Mouse (Mus musculus): ENCODE measurements at regions not wholly inside any gene's neighbourhood (a gene's known extent, or its start where the extent isn't known, plus 50 kb on each side); places are given as distances from the start of the nearest gene placed in this dataset.

DNA sequence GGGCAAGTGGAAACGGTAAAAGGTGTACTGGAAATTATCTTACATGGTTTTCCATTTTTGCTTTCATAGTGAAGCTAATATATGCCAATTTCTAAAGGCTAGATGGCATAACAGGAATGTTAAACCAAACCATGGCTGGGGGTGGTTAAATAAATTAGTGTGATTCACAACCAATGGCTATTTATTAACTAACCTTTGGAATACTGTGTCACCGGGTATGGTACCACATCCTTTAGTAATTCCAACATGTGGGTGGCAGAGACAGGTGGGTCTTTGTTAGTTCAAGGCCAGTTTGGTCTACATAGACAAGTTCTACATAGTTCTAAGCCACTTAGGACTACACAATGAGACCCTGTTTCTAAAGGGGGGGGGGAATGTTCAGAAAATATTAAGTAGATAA is 179.8 kb upstream of the Plxnc1 start:
- intact Hi-C loops (cut with DNase I), result no loop called here

DNA sequence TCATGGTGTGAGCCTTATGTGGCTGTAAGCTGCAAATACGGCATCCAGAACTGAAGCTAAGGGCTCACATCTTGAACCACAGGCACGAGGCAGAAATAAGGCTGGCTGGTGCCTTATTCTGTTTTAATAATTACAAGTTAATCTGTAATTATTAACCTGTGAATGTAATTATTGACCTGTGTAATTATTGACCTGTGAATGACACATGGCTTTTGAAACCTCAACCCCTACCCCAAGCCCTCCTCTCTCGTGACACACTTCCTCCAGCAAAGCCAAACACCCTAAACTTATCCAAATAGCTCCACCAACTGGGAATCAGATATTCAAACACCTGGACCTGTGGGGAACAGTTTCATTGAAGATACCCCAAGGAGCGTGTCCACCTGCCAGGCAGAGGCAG is 175.4 kb upstream of the Plxnc1 start:
- intact Hi-C loops (cut with DNase I), result no loop called here

DNA sequence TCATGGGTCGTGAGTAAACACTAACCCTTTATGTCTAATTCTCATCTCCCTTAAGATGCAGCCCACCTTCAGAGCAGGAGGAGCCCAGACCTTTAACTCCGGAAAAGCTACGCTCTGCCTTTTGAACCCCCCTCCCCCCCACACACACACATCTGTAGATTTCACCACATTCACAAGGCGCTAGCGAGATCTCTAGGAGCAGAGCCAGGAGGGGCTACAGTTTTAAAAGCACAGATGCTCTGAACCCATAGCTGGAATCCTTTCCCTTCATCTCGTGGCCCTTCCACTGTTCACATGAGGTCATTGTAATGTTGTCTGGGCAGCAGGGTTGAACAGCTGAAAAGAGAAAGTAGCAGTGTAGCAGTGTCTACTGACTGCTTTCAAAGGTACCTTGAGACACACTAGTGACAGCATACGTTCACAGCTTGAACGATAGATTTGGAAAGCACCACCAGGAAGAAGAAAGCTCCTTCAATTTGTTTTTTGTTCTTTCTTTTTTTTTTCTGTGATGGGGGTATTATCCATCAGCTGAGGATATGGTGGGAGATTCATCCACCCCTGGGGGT is 174.2 kb upstream of the Plxnc1 start:
- intact Hi-C loops (cut with DNase I), result no loop called here

DNA sequence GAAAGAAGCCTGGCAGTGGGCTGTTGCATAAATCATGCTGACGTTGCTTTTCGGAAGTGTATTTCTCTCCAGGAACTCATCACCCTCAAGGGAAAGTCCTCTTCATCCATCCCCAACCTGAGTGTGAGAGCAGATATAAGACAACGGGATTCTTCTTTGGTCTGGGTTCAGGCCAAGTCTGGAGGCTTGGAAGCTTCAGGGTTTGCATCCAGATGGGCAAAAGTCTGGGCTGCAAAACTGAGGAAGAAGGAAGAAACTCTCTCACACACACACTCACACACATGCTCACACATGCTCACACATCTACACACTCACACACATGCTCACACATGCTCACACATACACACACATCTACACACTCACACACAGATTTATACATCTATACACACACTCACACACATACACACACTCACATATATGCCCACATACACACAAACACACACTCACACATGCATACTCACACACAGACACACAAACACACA is 173.1 kb upstream of the Plxnc1 start:
- intact Hi-C loops (cut with DNase I), result no loop called here

DNA sequence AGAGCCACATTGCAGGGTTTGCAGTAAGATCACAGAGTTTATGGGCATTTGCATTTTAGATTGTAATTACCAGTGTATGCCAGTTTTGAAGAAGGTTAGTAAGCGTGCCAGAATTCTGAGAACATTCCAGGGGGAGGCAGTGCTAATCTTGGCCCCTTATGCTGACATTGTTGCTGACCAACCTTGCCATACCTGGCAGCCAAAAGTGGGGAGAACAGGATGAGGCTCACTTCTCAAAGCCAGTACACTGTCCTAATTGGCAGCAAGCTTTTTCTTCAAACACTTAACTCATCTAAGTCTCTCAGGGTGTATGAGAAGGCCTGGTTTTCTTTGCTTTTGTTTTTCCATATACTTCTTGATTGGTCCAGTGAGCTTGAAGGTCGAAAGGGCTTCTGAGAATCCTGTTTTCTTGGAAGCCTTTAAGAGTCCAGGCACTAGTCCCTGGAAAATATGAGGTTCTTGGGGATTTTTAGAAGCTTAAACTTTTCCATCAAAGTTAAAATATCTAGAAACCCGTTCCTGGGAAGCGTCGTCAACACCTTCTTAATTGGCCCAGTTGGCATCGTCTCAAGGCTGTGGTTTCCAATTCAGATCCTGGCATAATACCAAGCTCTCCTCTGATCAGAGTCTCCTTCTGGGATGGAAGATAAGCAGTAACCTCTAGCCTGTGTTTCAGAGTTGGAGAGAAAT is 172.6 kb upstream of the Plxnc1 start:
- intact Hi-C loops (cut with DNase I), result no loop called here

DNA sequence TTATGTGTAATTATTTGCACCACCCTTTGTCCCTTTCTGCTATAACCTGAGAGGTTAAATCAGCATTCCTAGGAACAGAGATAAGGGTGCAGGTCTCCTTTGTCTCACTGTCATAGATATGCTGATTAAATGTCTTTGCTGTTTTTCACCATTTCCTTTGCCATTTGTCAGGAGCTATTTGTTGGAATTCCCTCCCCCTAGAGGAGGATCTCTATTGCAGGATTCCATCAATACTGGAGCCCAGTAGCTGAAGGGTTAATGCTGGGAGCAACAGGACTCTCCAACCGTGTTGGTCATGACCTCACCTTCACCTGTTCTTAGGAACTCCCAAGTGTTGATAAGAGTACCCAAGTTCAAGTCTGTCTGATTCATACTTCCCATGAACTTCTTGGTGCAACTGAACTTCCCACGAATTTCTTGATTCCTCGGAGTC is 172.0 kb upstream of the Plxnc1 start:
- intact Hi-C loops (cut with DNase I), result no loop called here

DNA sequence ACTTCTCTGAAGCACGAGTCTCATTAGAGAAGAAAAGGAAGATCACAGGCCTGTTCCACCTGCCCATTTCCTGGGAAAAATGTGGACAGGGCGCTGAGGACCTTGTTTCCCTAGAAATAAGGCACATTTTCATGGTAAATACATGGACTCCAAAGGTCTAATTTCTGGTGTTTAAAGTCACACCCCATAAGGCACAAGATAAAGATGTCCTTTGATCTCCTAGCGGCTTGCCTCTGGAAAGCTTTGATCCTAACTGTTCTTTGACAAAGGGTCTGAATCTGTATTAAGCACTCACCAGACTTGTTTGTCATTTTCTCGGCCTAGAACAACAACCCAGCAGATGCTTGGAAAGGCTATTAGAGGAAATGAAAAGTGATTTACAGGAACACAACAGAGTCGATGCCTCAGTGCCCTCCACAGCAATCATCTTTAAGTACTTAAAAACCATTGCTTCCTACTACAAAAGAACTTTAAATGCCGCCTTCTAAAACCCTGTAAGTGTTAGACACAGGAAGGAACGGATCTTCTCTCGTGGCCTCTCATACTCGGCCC is 168.3 kb upstream of the Plxnc1 start:
- intact Hi-C loops (cut with DNase I), result no loop called here

DNA sequence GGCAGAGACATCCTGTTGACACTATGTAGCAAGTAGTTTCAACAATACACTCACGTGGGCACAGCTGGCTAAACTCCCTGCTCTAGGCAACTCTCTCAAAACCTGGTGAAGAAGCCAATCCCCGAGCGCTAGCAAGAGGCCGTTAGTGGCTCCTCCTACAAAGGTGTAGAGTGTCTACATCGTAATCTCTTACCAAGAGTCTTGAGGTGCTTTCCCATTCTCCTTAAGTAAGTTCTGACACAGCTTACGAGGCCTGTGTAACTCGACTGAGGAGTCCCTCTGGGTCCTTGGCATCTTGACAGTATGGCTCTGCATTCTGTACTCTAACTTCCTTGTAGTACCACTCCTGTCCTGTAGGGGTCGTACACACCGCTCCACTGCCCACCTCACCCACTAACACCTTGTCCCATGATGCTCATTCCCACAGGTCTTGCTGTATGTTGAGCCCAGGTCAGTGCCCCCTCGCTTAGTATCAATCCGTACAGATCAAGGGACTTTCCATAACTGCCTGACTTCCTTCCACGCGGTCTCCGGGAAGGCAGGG is 167.7 kb upstream of the Plxnc1 start:
- intact Hi-C loops (cut with DNase I), result no loop called here

DNA sequence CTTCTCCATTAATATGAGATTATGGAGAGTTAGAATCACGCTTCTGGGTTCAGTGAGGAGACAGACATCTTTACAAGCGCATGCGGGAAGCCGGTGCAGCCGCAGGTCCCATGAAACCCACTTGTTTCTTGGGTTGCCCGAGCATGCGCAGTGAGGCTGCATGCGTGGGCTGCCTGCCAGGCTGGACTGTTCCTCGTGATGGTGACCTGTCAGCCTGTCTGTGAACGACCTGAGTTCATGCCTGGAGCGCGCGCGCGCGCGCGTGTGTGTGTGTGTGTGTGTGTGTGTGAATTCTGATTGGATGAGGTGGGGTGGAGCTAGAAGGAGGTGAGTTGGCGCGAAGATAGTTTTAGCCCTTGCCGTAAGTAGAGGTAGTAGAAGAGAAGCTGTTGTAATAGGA is 166.2 kb upstream of the Plxnc1 start:
- intact Hi-C loops (cut with DNase I), result no loop called here

DNA sequence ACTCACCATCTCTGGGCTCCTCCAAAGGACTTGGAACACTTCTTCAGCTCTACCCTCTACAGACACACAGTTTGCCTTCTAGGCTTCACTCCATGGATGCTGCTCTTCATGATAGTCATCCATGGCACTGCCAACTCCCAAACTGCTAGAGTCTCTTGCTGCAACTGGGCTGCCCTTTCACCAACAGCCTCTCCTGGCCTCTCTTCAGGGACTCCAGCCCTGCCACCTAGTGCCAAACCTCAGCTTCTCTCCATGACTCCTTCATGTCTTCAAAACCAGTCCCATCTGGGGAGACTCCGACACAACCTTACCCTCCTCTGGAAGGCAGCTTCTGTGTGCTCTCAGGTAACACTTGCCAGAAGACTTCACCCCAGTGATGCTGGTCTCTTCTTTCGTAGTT is 164.9 kb upstream of the Plxnc1 start:
- intact Hi-C loops (cut with DNase I), result loop anchor here (10.0 kb wide), 1 partner anchor 205 kb away; no protein-coding TSS in a partner anchor

DNA sequence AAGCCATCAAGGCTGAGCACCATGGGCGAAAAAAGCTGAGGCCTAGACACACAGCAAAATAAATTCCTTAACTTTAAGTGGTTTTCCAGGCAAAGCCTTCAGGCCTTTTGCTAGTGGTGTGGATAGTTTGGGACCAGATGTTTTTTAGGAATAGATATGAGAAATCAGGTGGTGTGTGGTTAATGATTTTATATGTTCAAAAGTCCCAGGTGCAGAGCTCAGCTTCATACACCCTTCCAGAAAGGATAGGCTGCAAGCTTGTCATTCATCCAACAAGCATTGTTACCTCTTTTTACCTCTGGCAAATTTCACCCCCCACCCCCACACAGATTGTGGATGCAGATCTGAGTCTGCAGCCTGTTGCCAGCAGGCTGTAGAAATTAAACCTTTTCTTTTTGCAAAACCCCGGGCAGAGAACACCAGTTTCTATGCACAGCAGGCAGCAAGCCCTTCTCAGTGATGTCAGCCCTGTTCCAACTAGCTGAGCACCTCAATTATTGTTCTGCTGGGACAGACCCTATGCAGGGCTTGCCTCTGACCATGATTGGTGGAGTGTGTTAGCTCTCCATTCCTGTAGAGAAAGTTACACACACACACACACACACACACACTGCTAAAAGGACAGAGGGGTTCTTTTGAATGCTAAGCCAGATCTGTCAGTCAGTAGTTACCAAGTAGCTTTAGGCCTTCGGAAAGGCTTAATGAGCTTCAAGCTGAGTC is 163.1 kb upstream of the Plxnc1 start:
- intact Hi-C loops (cut with DNase I), result loop anchor here (10.0 kb wide), 1 partner anchor 207 kb away; no protein-coding TSS in a partner anchor

DNA sequence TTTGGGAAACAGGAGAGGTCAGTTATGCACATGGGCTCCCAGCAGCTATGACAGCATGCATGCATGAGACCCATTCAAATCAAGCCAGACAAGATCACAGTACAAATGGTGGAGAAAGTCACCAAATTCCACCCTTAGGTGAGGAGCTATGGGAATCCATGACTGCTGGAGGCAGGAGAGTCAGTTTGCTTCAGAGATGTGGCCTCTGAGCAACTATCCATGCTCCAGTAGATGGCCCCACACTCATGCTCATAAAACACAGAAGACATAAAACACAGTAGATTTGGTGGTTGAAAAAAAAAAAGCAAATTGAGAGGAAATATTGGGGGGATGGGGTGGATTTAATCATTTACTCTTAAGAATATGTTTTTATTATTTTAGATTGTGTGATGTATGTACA is 159.2 kb upstream of the Plxnc1 start:
- intact Hi-C loops (cut with DNase I), result loop anchor here (2.0 to 10.0 kb wide), 4 partner anchors 112 to 373 kb away; partner anchors contain the start of gene Socs2

DNA sequence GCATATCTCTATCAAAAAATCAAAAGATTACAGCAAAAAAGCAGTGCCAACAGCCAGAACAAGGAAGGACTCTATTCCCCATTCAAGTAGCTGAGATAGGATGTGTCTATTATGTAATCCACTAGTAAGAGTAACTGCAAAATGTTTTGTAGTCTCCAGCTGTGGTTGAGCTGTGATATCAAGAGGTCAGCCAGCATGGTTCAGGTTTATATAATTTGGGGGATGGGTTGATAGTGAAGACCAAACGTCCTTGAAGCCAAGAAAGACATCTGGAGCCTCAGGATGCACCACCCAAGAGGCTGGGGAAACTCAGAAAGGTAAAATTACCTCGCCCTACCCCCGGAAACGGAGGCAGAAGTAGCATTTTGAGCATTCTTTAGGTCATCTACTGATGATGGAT is 158.3 kb upstream of the Plxnc1 start:
- intact Hi-C loops (cut with DNase I), result loop anchor here (2.0 to 10.0 kb wide), 4 partner anchors 111 to 374 kb away; partner anchors contain the start of gene Socs2

DNA sequence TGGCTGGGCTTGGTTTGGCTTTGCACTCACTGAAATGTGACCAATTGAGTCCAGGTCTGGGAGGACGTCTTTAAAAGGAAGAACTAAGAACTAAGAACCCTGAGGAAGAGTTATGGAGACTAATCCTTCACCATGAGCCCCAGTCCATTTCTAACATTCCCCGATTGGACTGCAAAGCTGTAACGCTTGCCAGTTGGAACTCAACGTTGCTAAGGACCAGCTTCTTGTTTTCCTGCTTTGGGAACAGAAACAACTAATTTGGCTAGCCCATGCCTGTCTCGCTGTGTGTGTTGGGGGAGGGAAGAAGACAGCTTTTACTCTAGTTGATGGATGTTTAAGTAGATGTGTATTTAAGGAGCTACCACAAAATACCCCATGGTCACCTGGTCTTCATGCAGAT is 155.3 kb upstream of the Plxnc1 start:
- intact Hi-C loops (cut with DNase I), result loop anchor here (5.0 to 10.0 kb wide), 3 partner anchors 108 to 377 kb away; no protein-coding TSS in a partner anchor

DNA sequence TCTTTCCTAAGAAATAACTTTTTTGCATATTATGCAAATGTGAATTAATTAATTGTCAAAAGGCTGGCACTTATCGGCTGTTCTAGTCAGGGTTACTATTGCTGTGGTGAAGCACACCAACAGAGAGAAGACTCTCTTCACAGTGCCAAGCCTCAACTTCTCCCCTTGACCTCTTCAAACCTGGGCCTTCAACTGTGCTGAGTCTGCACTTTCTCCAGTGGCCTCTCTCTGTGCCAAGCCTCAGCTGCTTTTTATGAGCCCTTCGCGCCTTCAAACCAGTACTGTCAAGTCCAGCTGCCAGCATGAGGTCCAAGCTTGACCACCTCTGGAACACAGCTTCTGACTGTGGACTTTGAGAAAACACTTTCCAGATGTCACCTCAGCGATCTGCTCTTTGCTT is 151.2 kb upstream of the Plxnc1 start:
- intact Hi-C loops (cut with DNase I), result no loop called here

DNA sequence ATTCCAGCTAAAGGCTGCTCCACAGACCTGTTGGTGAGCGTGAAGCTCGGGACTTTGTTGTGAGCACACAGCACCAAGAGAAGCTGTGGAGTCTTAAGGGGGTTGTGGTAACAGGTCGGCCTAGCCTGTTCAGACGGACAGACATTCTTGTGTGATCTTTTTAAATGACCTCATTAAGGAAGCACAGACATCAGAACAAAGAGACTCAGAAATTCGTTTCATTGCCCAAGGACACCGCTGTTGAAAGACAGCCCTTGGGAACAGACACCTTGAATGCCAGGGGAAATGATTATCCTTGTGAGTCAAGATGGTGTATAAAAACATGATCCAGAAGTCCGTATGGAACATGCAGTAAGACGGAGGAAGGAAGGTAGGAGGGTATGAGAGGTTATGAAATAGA is 150.1 kb upstream of the Plxnc1 start:
- intact Hi-C loops (cut with DNase I), result no loop called here

DNA sequence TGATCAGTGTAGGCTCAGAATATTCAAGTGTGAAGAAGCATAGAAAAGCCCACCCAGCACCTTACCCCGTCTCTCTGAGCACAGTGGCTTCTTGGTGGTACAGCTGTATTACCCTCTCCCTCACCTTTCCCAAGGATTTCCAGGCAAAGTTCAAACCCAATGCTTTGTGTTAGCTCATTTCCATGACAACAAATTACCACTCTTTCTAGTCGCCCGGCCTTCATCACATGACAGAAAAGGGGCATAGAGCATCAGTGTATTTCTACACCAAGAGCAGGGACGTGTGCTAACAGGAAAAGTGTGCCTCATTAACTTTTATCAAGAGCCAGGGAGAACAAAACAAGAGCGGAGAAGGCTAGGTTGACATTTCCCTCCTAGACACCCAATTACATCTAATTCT is 148.6 kb upstream of the Plxnc1 start:
- intact Hi-C loops (cut with DNase I), result no loop called here

DNA sequence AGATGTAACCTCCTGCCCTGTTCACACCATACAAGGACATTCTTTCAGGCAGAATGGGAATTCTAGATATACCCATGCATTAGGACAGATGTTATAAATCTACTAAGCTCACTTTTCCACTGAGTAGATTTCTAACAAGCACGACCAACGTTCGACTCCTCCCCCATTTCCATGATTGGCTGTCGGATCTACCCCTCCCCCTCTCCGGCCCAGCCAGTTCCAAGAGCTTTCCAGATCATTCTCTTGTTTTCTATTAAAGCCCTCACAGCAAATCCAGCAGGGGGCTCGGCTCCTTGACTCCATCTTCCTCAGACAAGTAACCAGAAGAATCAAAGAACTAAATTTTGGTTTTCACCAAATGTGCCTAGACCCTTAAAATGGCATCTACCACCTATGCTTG is 146.5 kb upstream of the Plxnc1 start:
- intact Hi-C loops (cut with DNase I), result no loop called here

DNA sequence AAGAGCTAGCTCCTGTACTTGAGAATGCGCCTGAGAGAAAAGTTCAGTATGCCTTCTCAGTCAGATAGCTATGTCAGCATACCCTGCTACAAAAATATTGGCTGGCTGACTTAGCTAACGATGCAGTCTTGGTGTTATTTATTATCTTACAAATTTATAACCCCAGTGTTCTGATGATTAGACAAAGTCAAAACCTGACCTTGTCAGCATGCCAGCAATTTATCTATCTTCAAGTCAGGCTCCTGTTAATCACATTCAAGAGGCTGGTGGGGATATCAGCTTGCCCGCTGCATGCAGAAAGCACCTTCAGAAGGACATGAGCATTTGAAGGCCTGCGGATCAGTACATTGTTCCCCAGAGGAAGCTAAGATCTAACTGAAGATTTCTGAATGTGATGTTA is 146.0 kb upstream of the Plxnc1 start:
- intact Hi-C loops (cut with DNase I), result no loop called here

DNA sequence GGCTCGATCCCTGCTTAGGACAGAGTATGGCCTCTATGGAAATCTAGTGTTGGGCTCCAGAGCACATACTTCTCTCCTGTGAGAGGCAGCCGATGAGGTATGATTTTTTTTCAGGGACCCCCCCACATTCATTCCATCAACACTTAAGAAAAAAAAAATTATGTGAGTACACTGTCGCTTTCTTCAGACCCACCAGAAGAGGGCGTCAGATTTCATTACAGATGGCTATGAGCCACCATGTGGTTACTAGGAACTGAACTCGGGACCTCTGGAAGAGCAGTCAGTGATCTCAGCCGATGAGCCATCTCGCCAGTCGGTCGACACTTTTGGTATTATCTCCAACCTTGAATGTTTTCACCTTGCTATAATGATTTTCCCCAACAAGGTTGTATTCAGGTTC is 145.4 kb upstream of the Plxnc1 start:
- intact Hi-C loops (cut with DNase I), result no loop called here

DNA sequence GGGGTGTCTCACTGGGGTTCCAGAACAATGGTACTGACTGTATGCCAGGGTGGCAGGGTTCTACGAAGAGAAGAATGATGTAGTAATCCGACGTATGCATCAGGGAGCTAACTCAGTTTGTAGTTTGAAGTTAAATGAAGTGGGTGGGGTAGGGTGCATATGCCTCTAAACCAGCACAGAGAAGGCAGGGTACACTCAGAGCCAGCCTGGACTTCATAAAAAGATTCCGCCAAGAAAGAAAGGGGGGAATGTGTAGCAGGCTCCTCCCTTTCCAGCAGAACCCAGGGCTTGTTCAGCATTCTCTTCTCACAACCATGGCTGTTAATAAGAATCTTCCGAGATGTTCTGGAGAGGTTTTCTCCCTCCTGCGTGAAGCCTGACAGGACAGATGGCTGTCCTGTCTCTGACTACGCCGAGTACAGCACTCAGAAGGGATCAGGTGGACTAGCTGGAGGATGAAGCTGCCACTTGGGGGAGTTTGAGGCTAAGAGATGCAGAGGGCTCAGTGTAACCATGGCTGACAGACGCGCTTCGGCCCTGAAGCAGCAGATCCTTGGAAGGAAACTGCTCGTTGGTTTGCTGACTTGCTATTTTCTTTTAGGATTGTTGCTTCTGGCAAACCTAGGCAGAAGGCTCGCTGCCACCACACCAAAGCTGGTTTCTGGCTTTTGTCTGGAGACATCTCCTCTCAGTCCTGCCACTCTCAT is 143.4 kb upstream of the Plxnc1 start:
- intact Hi-C loops (cut with DNase I), result loop anchor here (5.0 kb wide), 2 partner anchors 96 to 389 kb away; no protein-coding TSS in a partner anchor

Measured in adrenal gland (tissue).